Mouse (Mus musculus) lung, embryonic 14.5 days (tissue): Measurements from ENCODE around the gene Glo1. TPM values are rescaled to one million over a fixed set of nuclear protein-coding genes. Genes with fewer than 3 reads are reported as not detected.

Experiments used
- ATAC-seq: fragments of 200-750 bp; cut with Nextera tagmentation; 2 replicates; pipeline ENCODE4 v1.8.0; 2017; ENCODE audit warnings: mild to moderate bottlenecking, moderate TSS enrichment, moderate library complexity; ENCODE audit not compliant: insufficient read depth
- DNase-seq: peaks from one replicate; pipeline ENCODE4 v3.0.0-alpha.2; 2015
- H3K27ac ChIP-seq: fragments of 300-500 bp; sonication (generic); 2 replicates; pipeline ENCODE4 v1.5.1; 2014; ENCODE audit warnings: low read depth, mild to moderate bottlenecking, moderate library complexity
- H3K27me3 ChIP-seq: fragments of 300-500 bp; sonication (generic); 2 replicates; pipeline ENCODE4 v1.6.1; 2014; ENCODE audit warnings: low read length, control low read depth; ENCODE audit not compliant: insufficient read depth
- H3K36me3 ChIP-seq: fragments of 300-500 bp; sonication (generic); 2 replicates; pipeline ENCODE4 v1.6.1; 2014; ENCODE audit warnings: control low read depth; ENCODE audit not compliant: insufficient read depth
- H3K4me1 ChIP-seq: fragments of 300-500 bp; sonication (generic); 2 replicates; pipeline ENCODE4 v1.6.1; 2014; ENCODE audit warnings: antibody characterized with exemption, control low read depth; ENCODE audit not compliant: insufficient read depth
- H3K4me2 ChIP-seq: fragments of 300-500 bp; sonication (generic); 2 replicates; pipeline ENCODE4 v1.6.1; 2014; ENCODE audit warnings: mild to moderate bottlenecking
- H3K4me3 ChIP-seq: fragments of 300-500 bp; sonication (generic); 2 replicates; pipeline ENCODE4 v1.5.1; 2014; ENCODE audit warnings: low read depth, low read length
- H3K9ac ChIP-seq: fragments of 300-500 bp; sonication (generic); 2 replicates; pipeline ENCODE4 v1.6.1; 2014
- H3K9me3 ChIP-seq: fragments of 300-500 bp; sonication (generic); 2 replicates; pipeline ENCODE4 v1.6.1; 2016; ENCODE audit warnings: low read depth, low read length, control low read depth
- CTCF ChIP-seq: IDR thresholded peaks from 2 replicates; pipeline ENCODE4 v1.5.1; 2016; ENCODE audit warnings: antibody characterized with exemption, low read depth
- WGBS: fragments of 180-500 bp; shearing (Covaris S2); extraction: QIAGEN DNeasy Blood & Tissue Kit; methylation state at CpG from one replicate; pipeline ENCODE4 v1.1.7; 2014; 5-methylcytosine and 5-hydroxymethylcytosine counted together
- polyA plus RNA-seq: library from polyadenylated mRNA; unstranded; fragments of >200 nt; fragmentation: Nextera tagmentation; extraction: Ambion mirVana; gene quantifications from 2 replicates; pipeline ENCODE4 v1.2.1, GENCODE M21; 2014

Gene Glo1
- polyA plus RNA-seq, 1 experiment from 2014 or later = 234 TPM

- ATAC-seq = no peak
- 83% methylated on average over 3 of the region's 3 CpGs for WGBS
- H3K27me3 ChIP-seq = no peaks in the 10 kb centered on the region
- H3K36me3 ChIP-seq = no peaks in the 10 kb centered on the region
- H3K4me2 ChIP-seq = no peak overlapping the region
- no peak overlapping the region for H3K9ac ChIP-seq
- H3K9me3 ChIP-seq = no peaks in the 10 kb centered on the region
- TF ChIP-seq CTCF = no peak
- H3K27ac ChIP-seq = no peak overlapping the region
- no peak for DNase-seq
- no peak overlapping the region for H3K4me3 ChIP-seq
- H3K4me1 ChIP-seq = no peaks in the 10 kb centered on the region
These were observed 44.4 kb downstream of the Glo1 start for GRCm38 (mm10) chr17:30582313-30582712.

GRCm38 (mm10) chr17:30581201-30581600, 45.5 kb downstream of the Glo1 start:
- WGBS = 87% methylated on average over 6 of the region's 6 CpGs
- H3K9me3 ChIP-seq = no peaks in the 10 kb centered on the region
- H3K36me3 ChIP-seq = no peaks in the 10 kb centered on the region
- ATAC-seq (no peak), DNase-seq (no peak)
- peaks cover 3% of the 10 kb centered on the region; the same call in 1 of the 2 replicates for H3K4me1 ChIP-seq
- H3K9ac ChIP-seq = no peak overlapping the region
- H3K27me3 ChIP-seq = no peaks in the 10 kb centered on the region
- no peak overlapping the region for H3K27ac ChIP-seq
- no peak overlapping the region for H3K4me3 ChIP-seq
- H3K4me2 ChIP-seq = no peak overlapping the region
- TF ChIP-seq CTCF = no peak

GRCm38 (mm10) chr17:30580781-30581180, 45.9 kb downstream of the Glo1 start:
- H3K9ac ChIP-seq = no peak overlapping the region
- no peaks in the 10 kb centered on the region for H3K9me3 ChIP-seq
- H3K27ac ChIP-seq = no peak overlapping the region
- WGBS = 44% methylated on average over 1 of the region's 1 CpGs
- DNase-seq (no peak), ATAC-seq (no peak)
- H3K36me3 ChIP-seq = no peaks in the 10 kb centered on the region
- H3K4me1 ChIP-seq = peaks cover 3% of the 10 kb centered on the region; the same call in 1 of the 2 replicates
- no peak overlapping the region for H3K4me2 ChIP-seq
- no peak for TF ChIP-seq CTCF
- H3K4me3 ChIP-seq = no peak overlapping the region
- H3K27me3 ChIP-seq = no peaks in the 10 kb centered on the region

- WGBS = 52% methylated on average over 12 of the region's 12 CpGs
- DNase-seq (peak; percentile 9), ATAC-seq (no peak)
- Histone ChIP-seq H3K9me3 (no peaks in the 10 kb centered on the region), H3K4me3 (peak overlapping the region; percentile 73), H3K9ac (peak overlapping the region; percentile 64), H3K27me3 (no peaks in the 10 kb centered on the region), H3K36me3 (no peaks in the 10 kb centered on the region), H3K27ac (peak overlapping the region; percentile 91), H3K4me2 (peak overlapping the region; percentile 71), H3K4me1 (peaks cover 9% of the 10 kb centered on the region)
- TF ChIP-seq CTCF = no peak
These were observed 49.7 kb downstream of the Glo1 start for GRCm38 (mm10) chr17:30576946-30577345.

- Histone ChIP-seq H3K27me3 (no peaks in the 10 kb centered on the region), H3K4me1 (peaks cover 9% of the 10 kb centered on the region), H3K27ac (peak within 1 kb of the TSS; percentile 91), H3K4me3 (peak within 1 kb of the TSS; percentile 73), H3K36me3 (no peaks in the 10 kb centered on the region), H3K9me3 (no peaks in the 10 kb centered on the region), H3K4me2 (peak within 1 kb of the TSS; percentile 71), H3K9ac (peak within 1 kb of the TSS; percentile 64)
- DNase-seq (peak; percentile 94), ATAC-seq (peak; percentile 90)
- no peak for TF ChIP-seq CTCF
- WGBS = 1% methylated on average over 81 of the region's 94 CpGs
These were observed 50.5 kb downstream of the Glo1 start, which contains the start of gene Btbd9 for GRCm38 (mm10) chr17:30575941-30576773. Gene Btbd9 (minus strand): TSS chr17:30576488.

- Histone ChIP-seq H3K9me3 (no peaks in the 10 kb centered on the region), H3K27ac (peak overlapping the region; percentile 91), H3K36me3 (no peaks in the 10 kb centered on the region), H3K9ac (peak overlapping the region; percentile 64), H3K4me3 (peak overlapping the region; percentile 73), H3K4me2 (peak overlapping the region; percentile 71), H3K27me3 (no peaks in the 10 kb centered on the region), H3K4me1 (peaks cover 15% of the 10 kb centered on the region)
- ATAC-seq (peak; percentile 29), DNase-seq (peak; percentile 3)
- TF ChIP-seq CTCF = no peak
- 3% methylated on average over 35 of the region's 35 CpGs for WGBS
These were observed 51.4 kb downstream of the Glo1 start for GRCm38 (mm10) chr17:30575121-30575904.

GRCm38 (mm10) chr17:30574783-30575075, 51.9 kb downstream of the Glo1 start:
- peak overlapping the region; percentile 71 for H3K4me2 ChIP-seq
- WGBS = 65% methylated on average over 8 of the region's 8 CpGs
- H3K27me3 ChIP-seq = no peaks in the 10 kb centered on the region
- no peaks in the 10 kb centered on the region for H3K9me3 ChIP-seq
- H3K4me1 ChIP-seq = peaks cover 19% of the 10 kb centered on the region
- TF ChIP-seq CTCF = no peak
- H3K4me3 ChIP-seq = peak overlapping the region; percentile 73
- no peak for DNase-seq
- no peaks in the 10 kb centered on the region for H3K36me3 ChIP-seq
- no peak overlapping the region; the same call in 1 of the 2 replicates for H3K9ac ChIP-seq
- ATAC-seq = no peak
- H3K27ac ChIP-seq = no peak overlapping the region
